Mouse (Mus musculus) gonadal fat pad, adult 2 months (tissue): ENCODE measurements around the gene Chp1. TPM values are rescaled to one million over a fixed set of nuclear protein-coding genes. Genes with fewer than 3 reads are reported as not detected.

ENCODE experiments used
- polyA plus RNA-seq: library from polyadenylated mRNA; depleted of rRNA; stranded (reverse); fragments of >200 nt; gene quantifications from 2 replicates; pipeline ENCODE4 v1.2.3, GENCODE M21; 2012; rRNA removed

The Chp1 gene
- polyA plus RNA-seq, 1 experiment, result 297 TPM

Other genes with a start within 250 kb of the Chp1 start
- 24.4 and 24.5 TPM in 2 replicates for gene Dll4, start 221.9 kb upstream of the Chp1 start, polyA plus RNA-seq
- gene Chac1, start 196.5 kb upstream of the Chp1 start, polyA plus RNA-seq, result 9.2 and 10.3 TPM in 2 replicates
- gene Ino80, start 70.0 kb upstream of the Chp1 start, polyA plus RNA-seq, result 7.6 and 7.7 TPM in 2 replicates
- gene Exd1, start 70 bp upstream of the Chp1 start, polyA plus RNA-seq, result 2.1 and 2.9 TPM in 2 replicates
- gene Nusap1, start 70.6 kb downstream of the Chp1 start, polyA plus RNA-seq, result 0.46 and 0.53 TPM in 2 replicates
- 2.2 and 2.6 TPM in 2 replicates for gene Oip5, start 70.8 kb downstream of the Chp1 start, polyA plus RNA-seq
- 5.5 and 6.4 TPM in 2 replicates for gene Ndufaf1, start 115.1 kb downstream of the Chp1 start, polyA plus RNA-seq
- 7.8 and 10.0 TPM in 2 replicates for gene Rtf1, start 127.4 kb downstream of the Chp1 start, polyA plus RNA-seq
- gene Itpka, start 194.6 kb downstream of the Chp1 start, polyA plus RNA-seq, result 3.0 and 3.2 TPM in 2 replicates
- gene Ltk, start 212.7 kb downstream of the Chp1 start, polyA plus RNA-seq, result 0.24 and 0.49 TPM in 2 replicates
- gene Rpap1, start 239.8 kb downstream of the Chp1 start, polyA plus RNA-seq, result 11.6 and 16.2 TPM in 2 replicates